Mouse (Mus musculus): Measurements from ENCODE around the gene Ogfod2. TPM values are rescaled to one million over a fixed set of nuclear protein-coding genes. Genes with fewer than 3 reads are reported as not detected.

Ogfod2 gene
- polyA plus RNA-seq, 1 experiment from 2014 or later: 19.8 TPM

- Histone ChIP-seq H3K9me3 (replicated peaks; ENCODE audit: control insufficient read depth, low read length) (no peaks in the 10 kb centered on the region), H3K4me3 (ENCODE audit: low read depth, low read length) (no peak overlapping the region), H3K4me2 (ENCODE audit: low read length) (no peak overlapping the region), H3K4me1 (ENCODE audit: control insufficient read depth, insufficient read depth, low read length) (no peaks in the 10 kb centered on the region), H3K9ac (ENCODE audit: low read length) (no peak overlapping the region), H3K27me3 (replicated peaks; ENCODE audit: control insufficient read depth, insufficient read depth, low read length) (0 out of 2 replicates have a peak, but pooled peaks cover 4% of the 10 kb centered on the region), H3K36me3 (ENCODE audit: control insufficient read depth, insufficient read depth, low read length) (no peaks in the 10 kb centered on the region), H3K27ac (ENCODE audit: low read depth, low read length) (no peak overlapping the region)
- 92% methylated on average over 23 of the region's 23 CpGs for WGBS
- no peak for ATAC-seq
- no peak for DNase-seq (ENCODE audit: low spot score)
These were observed 22.2 kb upstream of the Ogfod2 start for GRCm38 (mm10) chr5:124089868-124090267.

GRCm38 (mm10) chr5:124091951-124092406 is 20.1 kb upstream of the Ogfod2 start:
- no peak overlapping the region for H3K4me2 ChIP-seq (ENCODE audit: low read length)
- WGBS: 66% methylated on average over 9 of the region's 9 CpGs
- H3K9me3 ChIP-seq (replicated peaks; ENCODE audit: control insufficient read depth, low read length): no peaks in the 10 kb centered on the region
- H3K4me1 ChIP-seq (ENCODE audit: control insufficient read depth, insufficient read depth, low read length): peaks cover 3% of the 10 kb centered on the region
- H3K9ac ChIP-seq (ENCODE audit: low read length): no peak overlapping the region
- H3K27me3 ChIP-seq (replicated peaks; ENCODE audit: control insufficient read depth, insufficient read depth, low read length): peaks cover 13% of the 10 kb centered on the region; the same call in 1 of the 2 replicates
- ATAC-seq (no peak), DNase-seq (ENCODE audit: low spot score) (no peak)
- no peak overlapping the region for H3K4me3 ChIP-seq (ENCODE audit: low read depth, low read length)
- no peak overlapping the region for H3K27ac ChIP-seq (ENCODE audit: low read depth, low read length)
- no peaks in the 10 kb centered on the region for H3K36me3 ChIP-seq (ENCODE audit: control insufficient read depth, insufficient read depth, low read length)

- no peak overlapping the region for H3K27ac ChIP-seq (ENCODE audit: low read depth, low read length)
- H3K4me1 ChIP-seq (ENCODE audit: control insufficient read depth, insufficient read depth, low read length): peaks cover 3% of the 10 kb centered on the region
- ATAC-seq (peak; percentile 42; the same call in 1 of the 2 replicates), DNase-seq (ENCODE audit: low spot score) (peak; percentile 61)
- no peak overlapping the region for H3K4me2 ChIP-seq (ENCODE audit: low read length)
- H3K4me3 ChIP-seq (ENCODE audit: low read depth, low read length): no peak overlapping the region
- H3K27me3 ChIP-seq (replicated peaks; ENCODE audit: control insufficient read depth, insufficient read depth, low read length): peaks cover 13% of the 10 kb centered on the region; the same call in 1 of the 2 replicates
- no peaks in the 10 kb centered on the region for H3K9me3 ChIP-seq (replicated peaks; ENCODE audit: control insufficient read depth, low read length)
- H3K9ac ChIP-seq (ENCODE audit: low read length): no peak overlapping the region
- no peaks in the 10 kb centered on the region for H3K36me3 ChIP-seq (ENCODE audit: control insufficient read depth, insufficient read depth, low read length)
- 59% methylated on average over 11 of the region's 11 CpGs for WGBS
These were observed 18.8 kb upstream of the Ogfod2 start for GRCm38 (mm10) chr5:124093120-124093794.

- Histone ChIP-seq H3K36me3 (ENCODE audit: control insufficient read depth, insufficient read depth, low read length) (no peaks in the 10 kb centered on the region), H3K27ac (ENCODE audit: low read depth, low read length) (no peak overlapping the region), H3K9ac (ENCODE audit: low read length) (no peak overlapping the region), H3K27me3 (replicated peaks; ENCODE audit: control insufficient read depth, insufficient read depth, low read length) (peaks cover 13% of the 10 kb centered on the region; the same call in 1 of the 2 replicates), H3K4me2 (ENCODE audit: low read length) (no peak overlapping the region), H3K4me3 (ENCODE audit: low read depth, low read length) (no peak overlapping the region), H3K4me1 (ENCODE audit: control insufficient read depth, insufficient read depth, low read length) (peaks cover 3% of the 10 kb centered on the region), H3K9me3 (replicated peaks; ENCODE audit: control insufficient read depth, low read length) (no peaks in the 10 kb centered on the region)
- no peak for DNase-seq (ENCODE audit: low spot score)
- 83% methylated on average over 12 of the region's 12 CpGs for WGBS
- no peak for ATAC-seq
These were observed 18.1 kb upstream of the Ogfod2 start for GRCm38 (mm10) chr5:124093852-124094604.

- Histone ChIP-seq H3K4me2 (ENCODE audit: low read length) (peak overlapping the region; percentile 50), H3K36me3 (ENCODE audit: control insufficient read depth, insufficient read depth, low read length) (no peaks in the 10 kb centered on the region), H3K27me3 (replicated peaks; ENCODE audit: control insufficient read depth, insufficient read depth, low read length) (peaks cover 13% of the 10 kb centered on the region; the same call in 1 of the 2 replicates), H3K9me3 (replicated peaks; ENCODE audit: control insufficient read depth, low read length) (no peaks in the 10 kb centered on the region), H3K4me1 (ENCODE audit: control insufficient read depth, insufficient read depth, low read length) (peaks cover 3% of the 10 kb centered on the region), H3K9ac (ENCODE audit: low read length) (peak overlapping the region; percentile 45), H3K27ac (ENCODE audit: low read depth, low read length) (no peak overlapping the region), H3K4me3 (ENCODE audit: low read depth, low read length) (peak overlapping the region; percentile 32)
- DNase-seq (ENCODE audit: low spot score) (no peak), ATAC-seq (peak; percentile 60; the same call in 1 of the 2 replicates)
- 12% methylated on average over 19 of the region's 19 CpGs for WGBS
These were observed 17.0 kb upstream of the Ogfod2 start for GRCm38 (mm10) chr5:124095077-124095581.

GRCm38 (mm10) chr5:124095596-124096232 is 16.4 kb upstream of the Ogfod2 start, which contains the start of gene Abcb9:
TSS of gene Abcb9 (minus strand) at chr5:124095798.
- Histone ChIP-seq H3K27ac (ENCODE audit: low read depth, low read length) (no peak within 1 kb of the TSS), H3K4me1 (ENCODE audit: control insufficient read depth, insufficient read depth, low read length) (peaks cover 3% of the 10 kb centered on the region), H3K9me3 (replicated peaks; ENCODE audit: control insufficient read depth, low read length) (no peaks in the 10 kb centered on the region), H3K27me3 (replicated peaks; ENCODE audit: control insufficient read depth, insufficient read depth, low read length) (peaks cover 13% of the 10 kb centered on the region; the same call in 1 of the 2 replicates), H3K4me2 (ENCODE audit: low read length) (peak within 1 kb of the TSS; percentile 50), H3K4me3 (ENCODE audit: low read depth, low read length) (peak within 1 kb of the TSS; percentile 32), H3K9ac (ENCODE audit: low read length) (peak within 1 kb of the TSS; percentile 45), H3K36me3 (ENCODE audit: control insufficient read depth, insufficient read depth, low read length) (no peaks in the 10 kb centered on the region)
- under 1% methylated on average over 42 of the region's 42 CpGs for WGBS
- ATAC-seq: peak; percentile 76
- peak; percentile 70 for DNase-seq (ENCODE audit: low spot score)

- no peak overlapping the region for H3K27ac ChIP-seq (ENCODE audit: low read depth, low read length)
- H3K27me3 ChIP-seq (replicated peaks; ENCODE audit: control insufficient read depth, insufficient read depth, low read length): peaks cover 13% of the 10 kb centered on the region; the same call in 1 of the 2 replicates
- no peaks in the 10 kb centered on the region for H3K36me3 ChIP-seq (ENCODE audit: control insufficient read depth, insufficient read depth, low read length)
- WGBS: 84% methylated on average over 2 of the region's 2 CpGs
- no peaks in the 10 kb centered on the region for H3K9me3 ChIP-seq (replicated peaks; ENCODE audit: control insufficient read depth, low read length)
- no peak overlapping the region for H3K4me3 ChIP-seq (ENCODE audit: low read depth, low read length)
- ATAC-seq (no peak), DNase-seq (ENCODE audit: low spot score) (no peak)
- peaks cover 3% of the 10 kb centered on the region for H3K4me1 ChIP-seq (ENCODE audit: control insufficient read depth, insufficient read depth, low read length)
- no peak overlapping the region for H3K4me2 ChIP-seq (ENCODE audit: low read length)
- H3K9ac ChIP-seq (ENCODE audit: low read length): no peak overlapping the region
These were observed 13.2 kb upstream of the Ogfod2 start for GRCm38 (mm10) chr5:124098923-124099322.

- 87% methylated on average over 11 of the region's 11 CpGs for WGBS
- DNase-seq (ENCODE audit: low spot score): no peak
These were observed 11.7 kb upstream of the Ogfod2 start for GRCm38 (mm10) chr5:124100128-124101044.

More at GRCm38 (mm10) chr5:124100128-124101044, 11.7 kb upstream of the Ogfod2 start:
- no peak overlapping the region for H3K9ac ChIP-seq (ENCODE audit: low read length)
- no peak overlapping the region for H3K4me2 ChIP-seq (ENCODE audit: low read length)
- peaks cover 2% of the 10 kb centered on the region for H3K4me1 ChIP-seq (ENCODE audit: control insufficient read depth, insufficient read depth, low read length)
- H3K9me3 ChIP-seq (replicated peaks; ENCODE audit: control insufficient read depth, low read length): no peaks in the 10 kb centered on the region
- H3K36me3 ChIP-seq (ENCODE audit: control insufficient read depth, insufficient read depth, low read length): no peaks in the 10 kb centered on the region
- peaks cover 6% of the 10 kb centered on the region; the same call in 1 of the 2 replicates for H3K27me3 ChIP-seq (replicated peaks; ENCODE audit: control insufficient read depth, insufficient read depth, low read length)
- ATAC-seq: no peak
- H3K27ac ChIP-seq (ENCODE audit: low read depth, low read length): no peak overlapping the region
- H3K4me3 ChIP-seq (ENCODE audit: low read depth, low read length): no peak overlapping the region

All from forebrain, embryonic 14.5 days (tissue).